ENCODE assay signal across 10 mouse cellular contexts in the genomic region with DNA sequence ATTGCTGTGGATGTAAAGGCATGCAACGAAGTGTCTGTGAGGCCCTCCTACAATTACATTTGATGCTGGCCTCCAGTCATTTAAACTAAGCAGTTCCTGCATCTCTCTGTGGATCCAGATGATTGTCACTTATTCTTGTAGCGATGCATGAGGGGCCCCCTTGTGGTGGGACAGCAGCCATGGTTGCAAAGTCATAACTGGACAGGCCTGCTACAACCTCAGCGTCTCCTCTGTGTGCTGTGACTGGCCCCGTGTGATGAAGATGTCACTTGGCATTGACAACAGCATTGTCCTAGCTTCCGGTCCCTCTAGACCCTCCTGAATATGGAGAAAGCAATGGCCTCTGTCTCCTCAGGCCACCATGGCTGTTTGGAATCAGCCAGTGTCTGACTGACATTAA.
DNase-seq lines count a peak whose midpoint lies in the region; ATAC-seq and TF ChIP-seq lines count a peak whose summit lies in the region.
"Had no signal": no experiment of that assay in that cellular context is flagged by ENCODE, and none has a peak within 500 bp of the region (broad histone marks: within the 10 kb centered on the region; RNA-seq: fewer than 3 reads in every experiment).

No protein-coding gene starts in this region.

- H3K36me3 ChIP-seq in forebrain, embryonic 13.5 days (ENCODE audit: poor library complexity, severe bottlenecking), result peaks cover 24% of the 10 kb centered on the region
- H3K36me3 ChIP-seq in forebrain, embryonic 11.5 days (ENCODE audit: control insufficient read depth, insufficient read depth, low read length), result no peaks in the 10 kb centered on the region; the same call in 1 of the 2 replicates
- peaks cover 16% of the 10 kb centered on the region for H3K36me3 ChIP-seq in small intestine, adult 2 months (ENCODE audit: control insufficient read depth, insufficient read depth, low read length)

- DNase-seq in forebrain, embryonic 11.5 days (ENCODE audit: low spot score), result no peak
- peak; percentile 28 to 34 for DNase-seq in B cell, adult 2 months
- peak; percentile 24 for DNase-seq in brain, embryonic 18.5 days (ENCODE audit: low read depth, low spot score)
- DNase-seq in gastrocnemius, adult 18-20 months (ENCODE audit: low spot score), result peak; percentile 77
- DNase-seq in kidney, postnatal 10 days, result peak; percentile 81

- TF ChIP-seq CTCF in small intestine, adult 2 months (IDR thresholded peaks at IDR 0.05; ENCODE audit: extremely low read depth, insufficient read length, insufficient replicate concordance, low read depth, low read length), result peak; percentile 50; the same call in 1 of the 2 replicates

- H3K27ac ChIP-seq in forebrain, embryonic 13.5 days, result no peak overlapping the region
- H3K27ac ChIP-seq in forebrain, embryonic 11.5 days (ENCODE audit: low read depth, low read length), result no peak overlapping the region
- H3K27ac ChIP-seq in small intestine, adult 2 months (ENCODE audit: insufficient read depth, low read depth, low read length), result no peak overlapping the region
- H3K27ac ChIP-seq: heart, embryonic 13.5 days had no signal

- H3K9me3 ChIP-seq in forebrain, embryonic 13.5 days (replicated peaks), result no peaks in the 10 kb centered on the region
- H3K9me3 ChIP-seq in forebrain, embryonic 11.5 days (ENCODE audit: control insufficient read depth, low read length), result no peaks in the 10 kb centered on the region

- peak; percentile 22; the same call in 1 of the 2 replicates for ATAC-seq in forebrain, embryonic 13.5 days
- no peak for ATAC-seq in forebrain, embryonic 11.5 days (replicated peaks; ENCODE audit: low FRiP score)
- ATAC-seq in megakaryocyte progenitor cell, adult 5-6 weeks (replicated peaks; ENCODE audit: poor library complexity), result peak; percentile 63

- 80% methylated on average over 5 of the region's 5 CpGs for WGBS in forebrain, embryonic 13.5 days
- WGBS in forebrain, embryonic 11.5 days, result 82% methylated on average over 5 of the region's 5 CpGs
- WGBS in small intestine, adult 2 months, result 85% methylated on average over 5 of the region's 5 CpGs

- no peak overlapping the region for H3K4me2 ChIP-seq in forebrain, embryonic 13.5 days
- no peak overlapping the region for H3K4me2 ChIP-seq in forebrain, embryonic 11.5 days (ENCODE audit: low read depth, low read length, severe bottlenecking)
- H3K4me2 ChIP-seq: heart, embryonic 13.5 days had no signal

- H3K4me3 ChIP-seq in forebrain, embryonic 13.5 days, result no peak overlapping the region
- H3K4me3 ChIP-seq in forebrain, embryonic 11.5 days (ENCODE audit: low read depth, low read length), result no peak overlapping the region
- H3K4me3 ChIP-seq in small intestine, adult 2 months (ENCODE audit: low read depth, low read length), result no peak overlapping the region
- H3K4me3 ChIP-seq: heart, embryonic 13.5 days; myocyte had no signal

- no peak overlapping the region for H3K9ac ChIP-seq in forebrain, embryonic 13.5 days
- no peak overlapping the region for H3K9ac ChIP-seq in forebrain, embryonic 11.5 days (ENCODE audit: low read length)
- H3K9ac ChIP-seq: heart, embryonic 13.5 days had no signal

- no peak for TF ChIP-seq POLR2A in small intestine, adult 2 months (IDR thresholded peaks at IDR 0.05; ENCODE audit: low read depth, low read length)

- no peaks in the 10 kb centered on the region for H3K4me1 ChIP-seq in forebrain, embryonic 13.5 days
- 0 out of 2 replicates have a peak, but pooled peaks cover 2% of the 10 kb centered on the region for H3K4me1 ChIP-seq in forebrain, embryonic 11.5 days (replicated peaks; ENCODE audit: control insufficient read depth, insufficient read depth, low read length)
- H3K4me1 ChIP-seq in small intestine, adult 2 months (ENCODE audit: control insufficient read depth, insufficient read depth, insufficient read length, low read length), result no peaks in the 10 kb centered on the region

- H3K27me3 ChIP-seq in forebrain, embryonic 13.5 days, result no peaks in the 10 kb centered on the region
- no peaks in the 10 kb centered on the region for H3K27me3 ChIP-seq in forebrain, embryonic 11.5 days (ENCODE audit: control insufficient read depth, insufficient read depth, low read length)
- H3K27me3 ChIP-seq in small intestine, adult 2 months (ENCODE audit: control insufficient read depth, insufficient read depth, low read length), result no peaks in the 10 kb centered on the region
- H3K27me3 ChIP-seq: heart, embryonic 13.5 days had no signal
